Mouse (Mus musculus) left cerebral cortex, adult 2 months (tissue): ENCODE results near the gene Bsnd. TPM values are rescaled to one million over a fixed set of nuclear protein-coding genes. Genes with fewer than 3 reads are reported as not detected.

ENCODE experiments used
- DNase-seq, 2 experiments: peaks; one replicate each; pipeline ENCODE4 v3.0.0; 2021 to 2022; ENCODE audit warnings: low spot score in 2 of 2, mixed read lengths in 1 of 2; ENCODE audit errors: extremely low spot score in 1 of 2
- H3K27ac ChIP-seq: fragments of 200-600 bp; 2 replicates; pipeline ENCODE4 v1.8.1; 2022
- H3K4me3 ChIP-seq: fragments of 200-600 bp; 2 replicates; pipeline ENCODE4 v1.8.1; 2022
- CTCF ChIP-seq: fragments of 200-600 bp; IDR thresholded peaks from 2 replicates; pipeline ENCODE4 v1.8.1; 2022; ENCODE audit warnings: antibody characterized with exemption, mild to moderate bottlenecking, moderate library complexity
- intact Hi-C: fragments of 180-260 bp; cut with DNase I; formaldehyde crosslinking; loops from one replicate; pipeline ENCODE4 v1.15.1; 2025
- total RNA-seq, 2 experiments: library from RNA; stranded (reverse); gene quantifications; 2 replicates each; pipeline ENCODE4 v1.2.3; 2021

Gene Bsnd
- total RNA-seq, 2 experiments from 2014 or later: not detected

GRCm38 (mm10) chr4:106474241-106474640, 17.8 kb downstream of the Bsnd start:
- intact Hi-C loops: loop anchor here (1.0 to 10.0 kb wide), 2 partner anchors 55 to 231 kb away; no protein-coding TSS in a partner anchor
- Histone ChIP-seq H3K27ac (peak overlapping the region; percentile 15; the same call in 1 of the 2 replicates), H3K4me3 (no peak overlapping the region)
- peak; percentile 77 for TF ChIP-seq CTCF
- DNase-seq: peak; percentile 45 to 58

GRCm38 (mm10) chr4:106472335-106472734, 19.7 kb downstream of the Bsnd start:
- Histone ChIP-seq H3K27ac (no peak overlapping the region; the same call in 1 of the 2 replicates), H3K4me3 (no peak overlapping the region)
- intact Hi-C loops: loop anchor here (10.0 kb wide), 1 partner anchor 232 kb away; no protein-coding TSS in a partner anchor
- peak; percentile 85 for TF ChIP-seq CTCF
- peak; percentile 70 to 71 for DNase-seq

DNA sequence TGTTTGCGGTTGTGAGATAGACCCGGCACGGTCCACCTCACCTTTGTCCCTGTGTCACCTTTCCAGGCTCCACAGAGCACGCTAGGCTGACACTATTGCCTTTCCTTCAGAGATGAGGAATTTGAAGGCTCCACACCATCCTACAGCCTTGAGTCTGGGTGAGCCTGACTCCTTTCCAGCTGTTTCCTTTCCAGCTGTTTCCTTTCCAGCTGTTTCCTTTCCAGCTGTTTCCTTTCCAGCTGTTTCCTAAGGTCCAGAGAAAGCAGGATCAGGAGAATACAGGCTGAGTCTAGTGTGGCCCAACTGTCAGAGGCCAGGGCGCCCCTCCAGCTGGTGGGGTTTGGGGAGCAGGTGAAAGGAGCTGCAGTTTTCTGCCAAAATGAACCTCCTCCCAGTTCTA, 21.2 kb downstream of the Bsnd start:
- Histone ChIP-seq H3K4me3 (no peak overlapping the region), H3K27ac (no peak overlapping the region)
- TF ChIP-seq CTCF: no peak
- no peak for DNase-seq
- intact Hi-C loops: loop anchor here (10.0 kb wide), 1 partner anchor 234 kb away; no protein-coding TSS in a partner anchor

DNA sequence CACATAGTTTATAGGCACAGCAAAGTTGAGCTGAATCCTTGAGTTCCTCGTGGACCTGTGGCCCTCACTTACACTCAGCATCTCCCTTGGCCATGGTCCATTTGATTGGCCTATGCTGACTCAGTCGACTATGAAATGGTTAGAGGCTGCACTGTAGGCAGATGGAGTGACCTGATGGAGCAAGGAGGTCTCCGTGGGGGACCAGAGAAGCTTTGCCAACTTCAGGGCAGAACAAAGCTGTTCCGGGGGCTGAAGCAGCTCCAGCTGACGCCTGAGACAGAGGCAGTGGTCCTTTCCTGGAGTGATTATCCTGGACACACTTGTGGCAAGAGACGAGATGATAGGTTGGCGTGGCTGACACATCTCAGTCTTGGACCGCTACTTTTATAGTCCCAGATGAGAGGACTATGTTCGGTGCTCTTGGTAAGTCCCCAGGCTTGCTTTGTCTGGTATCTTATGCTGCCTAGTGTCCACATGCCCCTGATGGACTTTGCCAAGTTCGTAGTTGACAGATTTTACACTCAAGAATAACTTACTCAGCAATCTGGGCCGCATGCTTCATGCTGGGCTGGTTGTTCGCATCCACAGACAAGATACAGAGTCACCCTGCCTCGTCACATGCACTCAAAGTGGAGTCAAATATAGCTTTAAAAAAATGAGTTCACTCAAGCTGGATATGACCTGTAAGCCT, 24.5 kb downstream of the Bsnd start:
- TF ChIP-seq CTCF: no peak
- H3K27ac ChIP-seq: no peak overlapping the region
- DNase-seq: no peak
- intact Hi-C loops: loop anchor here (2.0 kb wide), 1 partner anchor 67 kb away; no protein-coding TSS in a partner anchor
- no peak overlapping the region for H3K4me3 ChIP-seq

DNA sequence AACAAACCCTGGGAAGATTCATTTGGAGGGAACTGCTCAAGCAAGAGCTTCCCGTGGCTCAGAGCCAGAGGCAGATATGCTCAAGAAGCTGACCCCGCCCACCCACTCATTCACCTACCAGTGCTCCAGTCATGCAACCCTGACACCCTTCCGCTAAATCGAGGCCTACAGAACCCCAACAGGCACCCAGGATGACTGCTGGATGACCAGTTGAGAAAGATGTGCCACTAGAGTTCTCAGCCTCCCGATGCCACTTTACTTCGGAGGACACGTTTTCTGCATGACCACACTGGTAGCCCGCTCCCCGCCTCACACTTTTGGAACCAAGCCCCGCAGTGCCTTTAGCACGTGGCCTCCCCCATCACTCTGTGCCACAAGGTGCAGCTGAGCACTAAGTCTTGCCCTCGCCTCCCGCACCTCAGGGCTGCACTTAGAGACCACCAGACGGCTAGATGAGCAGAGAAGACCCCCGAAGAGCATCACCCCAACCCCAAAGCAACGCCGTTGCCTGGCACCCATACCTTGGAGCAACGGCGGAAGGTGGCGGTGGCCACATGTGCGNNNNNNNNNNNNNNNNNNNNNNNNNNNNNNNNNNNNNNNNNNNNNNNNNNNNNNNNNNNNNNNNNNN, 28.8 kb downstream of the Bsnd start:
- peak overlapping the region; percentile 26; the same call in 1 of the 2 replicates for H3K4me3 ChIP-seq
- no peak overlapping the region for H3K27ac ChIP-seq
- no peak for TF ChIP-seq CTCF
- intact Hi-C loops: no loop called here
- DNase-seq: no peak

- no peak overlapping the region for H3K27ac ChIP-seq
- TF ChIP-seq CTCF: no peak
- no peak overlapping the region for H3K4me3 ChIP-seq
- DNase-seq: no peak
- intact Hi-C loops: no loop called here
Measured at GRCm38 (mm10) chr4:106462524-106462923, 29.6 kb downstream of the Bsnd start.

- Histone ChIP-seq H3K4me3 (no peak overlapping the region), H3K27ac (no peak overlapping the region)
- DNase-seq: no peak
- intact Hi-C loops: no loop called here
- TF ChIP-seq CTCF: no peak
Measured at GRCm38 (mm10) chr4:106462016-106462415, 30.1 kb downstream of the Bsnd start.

- no peak for DNase-seq
- intact Hi-C loops: no loop called here
- H3K27ac ChIP-seq: no peak overlapping the region
- no peak for TF ChIP-seq CTCF
- H3K4me3 ChIP-seq: no peak overlapping the region
Measured at GRCm38 (mm10) chr4:106454541-106454940, 37.5 kb downstream of the Bsnd start.

GRCm38 (mm10) chr4:106453516-106453915, 38.6 kb downstream of the Bsnd start:
- H3K4me3 ChIP-seq: no peak overlapping the region
- intact Hi-C loops: no loop called here
- no peak for DNase-seq
- no peak for TF ChIP-seq CTCF
- H3K27ac ChIP-seq: no peak overlapping the region

GRCm38 (mm10) chr4:106453108-106453507, 39.0 kb downstream of the Bsnd start:
- no peak for DNase-seq
- Histone ChIP-seq H3K4me3 (no peak overlapping the region), H3K27ac (no peak overlapping the region; the same call in 1 of the 2 replicates)
- no peak for TF ChIP-seq CTCF
- intact Hi-C loops: no loop called here

DNA sequence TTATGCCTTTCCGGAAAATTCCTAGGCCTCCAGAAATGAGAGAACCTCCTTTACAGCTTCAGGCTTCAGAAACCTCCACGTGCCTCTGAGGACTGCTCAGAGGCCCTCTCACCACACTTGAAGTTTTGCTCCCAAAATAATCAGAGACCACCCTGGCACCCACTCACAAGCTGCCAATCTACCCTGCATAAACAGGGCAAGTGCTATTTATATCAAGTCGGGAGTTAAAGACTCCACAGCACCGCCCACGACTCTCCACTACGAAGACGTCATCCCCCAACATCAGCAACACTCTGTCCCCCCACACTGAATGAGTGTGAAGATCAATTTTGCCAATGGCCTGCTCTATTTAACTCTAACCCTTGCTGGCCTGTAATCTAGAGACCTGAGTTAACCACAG, 39.7 kb downstream of the Bsnd start:
- no peak overlapping the region for H3K4me3 ChIP-seq
- no peak overlapping the region; the same call in 1 of the 2 replicates for H3K27ac ChIP-seq
- TF ChIP-seq CTCF: no peak
- DNase-seq: peak in 1 of 2 experiments; percentile 13
- intact Hi-C loops: no loop called here

DNA sequence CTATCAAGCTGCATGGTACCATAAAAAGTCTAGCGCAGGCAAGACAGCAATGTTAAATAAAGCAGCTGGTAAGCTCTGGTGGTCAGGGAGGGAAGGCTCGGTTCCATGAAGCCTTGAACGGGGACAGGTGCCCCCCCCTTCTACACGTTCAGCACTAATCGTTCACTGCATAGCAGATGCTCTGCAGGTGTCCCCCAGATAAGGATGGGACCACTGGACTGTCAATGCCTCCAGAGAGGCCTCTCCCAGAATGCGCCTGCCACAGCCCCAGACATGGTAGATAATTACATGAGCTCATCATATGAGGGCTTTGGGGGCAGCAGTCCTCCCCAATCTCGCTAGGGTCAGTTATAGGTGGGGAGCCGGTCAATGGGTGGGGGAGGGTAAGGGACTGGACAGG, 42.8 kb downstream of the Bsnd start:
- no peak for TF ChIP-seq CTCF
- DNase-seq: no peak
- no peak overlapping the region for H3K27ac ChIP-seq
- H3K4me3 ChIP-seq: no peak overlapping the region
- intact Hi-C loops: no loop called here
